Mouse (Mus musculus) megakaryocyte-erythroid progenitor cell, adult 5-6 weeks (primary cell): ENCODE data around the gene Zhx3. TPM values are rescaled to one million over a fixed set of nuclear protein-coding genes. Genes with fewer than 3 reads are reported as not detected.

Experiments
- ATAC-seq: replicated peaks from 2 replicates; pipeline ENCODE4 v1.8.0; 2016; ENCODE audit warnings: mild to moderate bottlenecking, inconsistent platforms; ENCODE audit not compliant: severe bottlenecking, poor library complexity, low FRiP score, low TSS enrichment
- total RNA-seq, 2 experiments: library from RNA; stranded (forward) in 1 of 2; stranded (reverse) in 1 of 2; fragments of 200-1000, 215-1000 nt in 1 of 2; fragments of >200 nt in 1 of 2; fragmentation: Nextera tagmentation in 1 of 2; gene quantifications; 2 replicates each; pipeline ENCODE4 v1.2.3; 2014 to 2017

The Zhx3 gene
- total RNA-seq, 2 experiments from 2014 or later: 4.5 to 4.9 TPM

DNA sequence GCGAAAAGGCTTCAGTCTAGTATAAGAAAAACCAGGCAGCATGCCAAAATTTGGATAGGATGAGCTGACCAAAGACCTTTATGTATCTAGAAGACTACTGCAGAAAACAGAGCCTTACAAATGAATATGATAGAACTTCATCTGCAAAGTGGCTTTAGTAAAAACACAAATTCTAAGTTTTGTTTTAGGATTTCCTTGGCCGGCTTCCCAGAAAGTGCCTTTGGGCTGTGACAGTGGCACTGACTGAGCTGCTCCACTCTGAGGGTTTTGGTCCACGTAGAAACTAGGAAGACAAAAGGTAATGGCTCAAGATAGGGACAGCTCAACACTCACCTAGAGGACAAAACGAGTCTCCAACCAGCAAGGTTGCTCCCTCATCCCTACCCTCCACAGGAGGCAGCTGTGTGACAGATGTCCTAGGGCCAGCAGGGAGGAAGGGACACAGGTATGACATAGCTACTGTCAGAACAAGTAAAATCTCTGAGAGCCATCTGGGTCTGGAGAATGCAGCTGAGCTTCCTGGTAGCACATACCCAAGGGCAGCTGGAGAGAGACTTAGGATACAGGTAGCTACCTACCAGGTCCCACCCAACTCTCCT lies 104.6 kb downstream of the Zhx3 start:
- no peak for ATAC-seq

DNA sequence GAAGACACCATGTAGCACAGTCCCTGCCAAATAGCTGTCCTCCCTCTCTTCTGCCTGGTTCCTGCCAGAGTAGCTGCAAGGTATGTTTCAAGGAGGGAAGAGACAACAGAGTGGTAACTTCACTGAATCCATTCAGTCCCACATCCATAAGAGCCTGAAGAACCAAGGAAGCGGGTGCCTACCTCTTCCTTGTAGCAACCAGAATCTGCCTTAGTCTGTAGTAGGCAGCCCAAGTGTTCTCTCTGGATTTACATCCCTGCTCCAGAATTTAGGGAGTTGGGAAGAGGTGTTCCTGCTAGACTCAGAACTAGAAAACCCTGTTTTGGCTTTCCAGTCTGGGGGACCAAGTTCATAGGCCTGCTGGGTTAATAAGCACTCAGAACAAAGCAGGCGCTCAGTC lies 105.6 kb downstream of the Zhx3 start:
- ATAC-seq: no peak

DNA sequence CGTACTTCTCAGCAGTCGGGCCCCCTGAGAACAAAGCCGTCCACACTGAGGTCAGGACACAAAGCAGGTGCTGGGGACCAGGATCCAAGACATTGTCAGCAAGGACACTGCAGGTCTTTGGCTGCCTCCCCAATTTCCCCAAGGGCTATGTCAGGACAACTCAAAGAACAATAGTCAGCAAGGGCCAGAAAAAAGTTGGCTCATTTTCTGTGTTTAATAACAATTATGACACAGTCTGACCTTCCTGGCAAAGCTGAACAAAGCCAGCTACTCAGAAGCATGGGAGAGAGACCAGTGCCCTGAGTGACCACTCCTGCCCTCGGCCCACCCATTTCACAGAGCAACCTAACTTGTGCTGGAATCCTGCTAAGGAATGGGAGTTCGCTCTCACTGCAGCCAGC lies 106.4 kb downstream of the Zhx3 start:
- no peak for ATAC-seq

DNA sequence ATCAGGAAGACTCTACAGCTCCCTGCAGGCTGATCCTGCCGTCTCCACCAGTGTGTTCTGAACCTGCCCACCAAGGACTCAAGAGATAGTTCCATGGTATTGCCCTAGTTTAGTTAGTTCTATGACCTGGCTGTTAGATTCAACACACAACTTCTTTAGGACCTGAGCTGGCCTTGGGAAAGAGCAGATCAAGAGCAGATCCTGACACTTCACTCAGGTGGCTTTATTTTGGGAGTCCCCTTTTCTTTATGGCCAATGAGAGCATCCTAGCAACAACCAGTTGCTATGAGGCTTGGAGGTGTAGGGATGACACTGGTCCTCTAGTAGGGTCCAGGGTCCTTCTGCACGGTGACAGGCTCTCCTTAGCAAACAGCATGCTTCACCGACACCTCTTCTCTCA lies 107.7 kb downstream of the Zhx3 start:
- no peak for ATAC-seq

DNA sequence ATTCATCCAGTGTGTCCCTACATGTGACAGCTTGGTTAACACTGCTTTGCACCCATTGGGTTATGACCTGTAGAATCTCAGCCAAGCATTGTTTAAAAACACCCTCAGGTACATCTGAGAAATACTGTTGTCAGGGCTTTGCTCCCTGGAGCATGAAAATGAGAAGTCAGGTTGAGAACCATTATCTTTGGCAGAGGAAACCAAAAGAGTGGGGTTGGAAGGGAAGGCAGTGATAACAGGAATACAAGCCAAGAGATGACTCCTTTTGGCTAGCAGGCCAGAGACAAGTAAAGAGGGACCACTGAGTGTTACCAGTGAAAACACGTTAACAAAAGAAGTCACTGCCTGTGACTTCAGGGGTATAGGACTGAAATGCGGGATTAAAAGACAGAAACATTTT lies 108.4 kb downstream of the Zhx3 start:
- ATAC-seq: no peak

DNA sequence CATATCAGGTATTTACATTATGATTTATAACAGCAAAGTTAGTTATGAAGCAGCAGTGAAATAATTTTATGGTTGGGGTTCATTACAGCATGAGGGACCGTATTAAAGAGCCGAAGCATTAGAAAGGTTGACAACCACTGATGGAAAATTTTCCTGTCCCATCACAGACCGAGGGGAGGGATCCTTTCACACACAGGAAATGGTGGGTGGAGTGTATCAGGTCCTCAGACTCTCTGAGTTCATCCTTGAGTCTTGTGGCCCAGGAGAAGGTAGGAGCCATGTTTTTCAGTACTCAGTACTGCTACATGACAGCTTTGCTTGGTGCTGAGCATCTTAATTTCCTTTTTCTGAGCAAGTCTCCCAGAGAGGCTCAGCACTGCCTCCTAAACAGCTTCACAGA lies 109.0 kb downstream of the Zhx3 start:
- ATAC-seq: no peak

DNA sequence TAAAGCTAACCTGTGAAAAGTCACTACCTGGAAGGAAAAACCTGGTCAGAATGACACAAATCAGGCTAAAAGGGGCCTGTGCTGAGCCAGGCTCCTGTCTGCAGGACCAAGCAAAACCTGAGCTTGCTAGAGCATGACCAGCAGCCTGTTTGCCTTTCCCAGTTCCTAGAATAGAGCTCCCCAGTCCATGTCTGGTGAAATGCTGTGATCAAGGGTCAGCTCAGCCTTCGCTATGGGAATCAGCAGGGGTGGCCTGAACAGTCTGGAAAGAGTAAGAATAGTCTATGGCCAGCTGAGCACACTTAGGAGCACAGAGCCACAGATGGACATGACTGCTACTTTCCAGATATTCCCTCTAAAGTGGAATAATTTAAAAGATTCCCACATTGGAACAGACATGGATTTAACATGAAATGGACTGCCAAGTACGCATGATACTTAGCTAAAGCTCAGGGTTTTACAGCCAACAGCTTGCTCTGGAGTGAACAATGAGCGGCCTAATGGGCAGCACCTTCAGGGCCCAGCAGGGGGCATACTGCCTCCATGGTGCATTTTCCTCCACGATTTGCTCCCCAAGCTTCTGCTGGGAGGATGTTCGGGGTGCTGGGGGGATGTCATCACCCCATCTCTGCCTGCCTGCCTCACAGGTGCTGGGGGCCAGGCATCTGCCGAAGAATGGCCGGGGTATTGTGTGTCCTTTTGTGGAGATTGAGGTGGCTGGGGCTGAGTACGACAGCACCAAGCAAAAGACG lies 112.2 kb downstream of the Zhx3 start:
- peak; percentile 72 for ATAC-seq

DNA sequence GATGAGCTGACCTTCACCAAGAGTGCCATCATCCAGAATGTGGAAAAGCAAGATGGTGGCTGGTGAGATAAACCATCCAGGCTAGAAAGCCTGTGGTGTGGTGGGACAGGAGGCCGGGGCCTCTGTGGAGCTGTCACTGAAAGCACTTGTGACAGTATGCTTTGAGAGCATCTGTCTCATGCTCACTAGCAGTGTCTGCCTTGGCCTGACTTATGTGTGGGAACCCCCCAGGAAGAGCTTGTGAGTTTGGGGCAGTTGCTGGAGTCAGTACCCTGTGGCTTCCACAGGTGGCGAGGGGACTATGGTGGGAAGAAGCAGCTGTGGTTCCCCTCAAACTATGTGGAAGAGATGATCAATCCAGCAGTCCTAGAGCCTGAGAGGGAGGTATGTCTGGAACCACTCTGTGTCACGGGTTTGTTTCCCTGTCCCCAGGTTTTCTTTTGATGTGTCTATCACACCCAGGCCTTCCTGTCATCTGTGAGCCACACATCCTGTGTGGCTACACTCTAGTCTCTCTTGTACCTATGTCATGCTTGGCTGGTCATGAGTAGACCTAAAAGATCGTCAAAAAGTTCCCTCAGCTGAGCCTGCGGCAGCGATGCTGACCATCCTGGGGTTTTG lies 116.1 kb downstream of the Zhx3 start:
- no peak for ATAC-seq

DNA sequence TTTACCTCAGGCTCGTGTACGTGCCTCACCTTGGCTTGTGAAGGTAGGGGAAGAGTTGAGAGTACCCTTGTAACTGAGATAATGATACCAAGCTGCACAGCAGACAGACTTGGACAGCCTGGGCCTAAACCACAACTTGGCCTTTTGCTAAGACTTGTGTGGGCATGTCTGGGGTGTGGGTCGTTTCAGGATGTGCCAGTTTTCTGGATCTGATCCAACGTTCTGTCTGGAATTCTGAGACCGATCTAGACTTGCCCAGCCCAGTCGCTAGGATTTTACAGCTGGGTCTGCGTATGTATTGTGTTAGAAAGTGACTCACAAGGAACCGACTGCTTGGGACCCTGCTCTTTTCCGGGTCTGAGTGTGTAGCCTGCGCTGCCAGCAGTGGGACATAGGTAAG lies 125.7 kb downstream of the Zhx3 start:
- ATAC-seq: no peak

DNA sequence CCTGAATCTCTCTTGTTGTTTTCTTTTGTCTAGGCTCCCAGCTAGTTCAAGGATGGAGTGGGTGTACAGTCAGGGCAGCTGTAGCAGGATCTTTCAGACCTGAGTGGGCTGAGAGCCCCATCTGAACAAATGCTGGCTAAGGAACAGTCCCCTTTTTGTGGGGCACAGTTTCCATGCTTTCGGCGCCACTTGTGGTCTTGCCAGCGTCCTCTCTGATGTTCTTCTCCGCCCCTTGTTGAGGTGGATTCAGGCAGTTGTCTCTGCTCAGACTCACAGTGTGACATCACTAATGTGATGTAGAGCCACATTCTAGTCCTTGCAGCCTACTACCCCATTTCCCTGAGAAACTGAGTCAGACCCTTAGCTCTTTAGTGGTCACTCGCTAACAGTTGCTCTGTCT lies 126.2 kb downstream of the Zhx3 start:
- no peak for ATAC-seq

DNA sequence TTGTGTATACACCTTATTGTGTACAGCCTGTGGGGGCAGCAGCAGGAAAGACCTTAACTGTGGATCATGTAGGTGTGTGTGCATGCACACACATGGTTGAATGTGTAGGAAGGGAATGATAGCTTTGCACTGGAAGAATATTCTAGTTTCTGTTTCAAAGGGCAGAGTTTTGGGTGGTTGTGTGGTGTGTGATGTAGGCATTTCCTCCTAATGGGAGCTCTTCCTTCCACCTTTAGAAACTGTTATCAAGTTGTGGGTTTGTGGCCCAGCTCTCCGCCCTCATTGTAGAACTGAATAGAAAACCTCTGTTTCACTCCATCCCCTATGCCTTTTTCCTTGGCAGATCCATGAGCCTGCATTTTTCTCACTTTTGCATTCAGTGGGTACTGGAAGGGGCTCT lies 127.3 kb downstream of the Zhx3 start:
- ATAC-seq: 0 out of 2 replicates have a peak, but pooled peaks have one; percentile 18

DNA sequence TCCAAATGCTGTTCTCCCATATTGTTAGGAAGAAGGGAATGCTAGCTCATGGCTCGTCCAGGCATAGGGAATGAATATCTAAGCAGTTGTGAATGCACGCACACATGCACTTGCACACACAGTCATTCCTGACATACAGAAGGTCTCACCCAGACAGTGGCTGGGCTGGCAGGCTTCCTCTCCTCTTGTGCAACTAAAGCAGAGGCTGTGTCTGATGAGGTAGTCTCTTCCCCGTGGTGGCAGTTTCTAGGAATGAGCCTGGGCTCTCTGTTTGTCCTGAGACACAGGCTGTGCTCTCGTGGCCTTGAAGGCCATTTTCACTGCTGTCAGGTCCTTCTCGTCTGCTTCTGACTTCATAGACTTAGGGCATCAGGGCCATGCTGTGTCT lies 128.0 kb downstream of the Zhx3 start:
- ATAC-seq: no peak

DNA sequence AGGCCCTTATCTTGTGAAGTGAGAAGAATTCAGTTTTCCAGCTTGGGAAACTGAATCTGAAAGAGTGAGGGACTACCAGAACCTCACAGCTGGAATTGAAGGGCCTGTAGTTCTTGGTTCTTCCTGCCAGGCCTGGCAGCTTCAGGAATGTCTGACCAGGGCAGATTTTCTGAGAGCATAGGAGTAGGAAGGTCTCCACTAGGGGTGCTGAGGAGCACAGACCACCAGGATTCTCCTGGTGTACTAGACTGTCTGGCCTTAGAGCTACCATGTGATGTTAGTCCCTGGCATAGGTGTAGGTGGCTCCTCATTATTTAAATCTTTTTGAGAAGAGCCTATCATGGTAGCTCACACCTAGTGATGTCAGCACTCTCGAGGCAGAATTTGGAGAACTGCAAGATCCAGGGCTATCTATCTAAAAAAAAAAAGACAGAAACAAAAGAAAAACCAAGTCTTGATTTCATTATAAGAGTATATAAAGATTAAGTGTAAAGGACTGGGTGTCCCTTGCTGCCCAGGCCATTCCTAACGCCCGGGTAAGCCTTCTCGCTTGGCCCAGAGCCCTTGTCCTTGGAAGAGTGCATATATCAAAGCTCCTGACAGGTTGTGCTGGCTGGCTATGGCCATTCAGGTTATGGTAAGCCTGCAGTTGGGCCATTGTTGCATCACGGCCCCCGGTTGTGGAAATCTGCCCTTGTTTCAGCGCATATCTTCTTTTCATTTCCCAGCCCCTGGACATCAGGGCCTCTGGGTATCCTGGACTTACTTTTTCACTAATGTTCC lies 128.6 kb downstream of the Zhx3 start:
- peak; percentile 60 for ATAC-seq

DNA sequence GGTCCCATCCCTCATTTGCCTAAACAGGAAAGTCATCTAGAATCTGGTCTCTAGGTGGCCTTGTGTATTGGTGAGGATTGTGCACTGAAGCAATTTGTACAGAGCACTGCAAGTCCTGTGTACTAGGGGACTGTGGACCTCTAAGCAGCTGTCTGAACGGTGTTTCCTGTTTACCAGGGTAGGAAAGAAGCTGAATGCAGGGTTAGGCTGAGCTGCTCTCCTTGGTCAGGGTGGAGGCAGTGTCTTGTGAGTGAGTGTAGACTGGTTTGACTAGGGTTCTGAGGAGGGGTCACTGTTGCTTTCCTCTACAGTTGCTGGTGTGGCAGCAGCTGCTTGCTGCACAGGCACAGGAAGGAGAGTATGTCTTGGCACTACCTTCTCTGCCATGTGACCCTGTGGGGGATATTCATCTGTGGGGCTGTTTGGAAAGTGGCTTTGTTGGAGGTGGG lies 130.6 kb downstream of the Zhx3 start:
- ATAC-seq: no peak

DNA sequence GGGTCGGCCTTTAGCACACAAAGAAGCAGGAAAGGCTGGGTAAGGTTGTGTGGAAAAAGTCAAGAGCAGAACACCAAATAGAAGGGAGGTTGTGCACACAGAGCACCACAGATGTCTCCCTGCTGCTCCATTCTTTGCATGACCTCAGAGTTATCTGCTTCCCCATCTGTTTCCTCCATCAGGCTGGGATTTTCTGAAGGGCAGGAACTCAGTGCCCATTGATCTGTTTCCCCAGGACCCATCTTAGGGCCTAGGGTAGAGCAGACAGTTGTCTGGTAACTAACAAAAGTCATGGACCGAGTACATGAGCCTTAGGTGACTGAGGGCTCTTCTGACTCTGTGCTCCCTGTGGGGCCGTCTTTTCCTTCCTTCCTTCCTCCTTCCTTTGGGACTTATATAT lies 131.2 kb downstream of the Zhx3 start:
- no peak for ATAC-seq

DNA sequence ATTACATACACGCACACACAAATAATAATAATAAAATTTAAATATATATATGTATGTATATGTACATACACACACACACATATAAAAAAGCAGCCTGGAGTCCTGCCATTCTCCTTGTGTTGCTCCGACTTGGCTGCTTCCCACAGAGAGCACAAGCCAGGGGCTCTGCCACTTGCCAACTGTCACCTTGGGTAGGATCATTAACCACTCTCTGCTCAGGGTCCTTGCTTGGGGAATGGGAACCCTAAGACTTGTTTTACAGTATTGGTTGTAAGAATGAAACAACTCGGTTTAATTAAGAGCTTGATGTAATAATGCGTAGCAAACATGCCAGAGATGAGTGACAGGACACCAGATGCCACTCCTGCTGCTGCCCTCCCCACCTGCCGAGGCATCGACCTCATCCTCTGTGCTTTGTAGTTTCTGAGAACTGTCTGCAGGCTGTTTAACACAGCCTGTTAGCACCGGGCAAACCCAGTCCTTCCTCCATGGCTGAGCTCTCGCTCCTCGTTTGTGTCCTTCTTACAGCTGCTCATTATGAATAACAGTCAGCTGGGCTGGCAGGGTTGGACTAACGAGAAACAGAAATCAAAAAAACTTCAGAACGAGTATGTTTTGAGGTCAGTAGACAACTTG lies 132.2 kb downstream of the Zhx3 start:
- ATAC-seq: no peak

DNA sequence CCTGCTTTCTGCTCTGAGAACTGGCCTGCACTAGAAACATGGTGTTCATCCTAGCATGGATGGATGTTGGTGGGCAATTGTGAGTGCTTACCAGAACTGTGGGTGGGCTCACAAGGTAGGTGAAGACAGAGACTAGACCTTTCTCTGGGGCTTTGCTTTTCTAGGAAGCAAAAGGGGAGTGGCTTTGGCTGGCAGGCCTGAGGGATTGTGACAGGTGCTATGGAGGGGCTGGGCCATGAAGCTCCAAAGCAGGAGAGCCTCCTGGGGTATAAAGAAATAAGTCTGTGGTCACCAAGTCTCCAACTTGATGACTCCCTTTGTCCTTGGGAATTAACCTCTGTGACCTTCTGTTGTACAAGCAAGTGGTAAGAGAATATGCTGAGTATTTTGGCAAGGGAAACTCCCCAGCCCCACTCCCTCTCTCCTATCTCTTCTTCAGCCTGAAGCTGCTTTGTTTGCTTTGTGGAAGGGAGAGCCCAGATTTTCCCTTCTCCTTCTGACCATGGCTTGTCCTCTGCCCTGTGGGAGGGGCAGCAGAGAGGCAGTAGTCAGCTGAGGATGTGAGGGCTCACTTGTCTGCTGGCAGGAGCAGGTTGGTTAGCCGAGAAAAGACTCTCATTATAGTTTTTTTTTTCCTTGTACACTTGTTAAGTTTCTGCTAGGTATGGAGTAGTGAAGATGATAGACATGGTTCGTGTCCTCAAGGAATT lies 133.0 kb downstream of the Zhx3 start:
- no peak for ATAC-seq

DNA sequence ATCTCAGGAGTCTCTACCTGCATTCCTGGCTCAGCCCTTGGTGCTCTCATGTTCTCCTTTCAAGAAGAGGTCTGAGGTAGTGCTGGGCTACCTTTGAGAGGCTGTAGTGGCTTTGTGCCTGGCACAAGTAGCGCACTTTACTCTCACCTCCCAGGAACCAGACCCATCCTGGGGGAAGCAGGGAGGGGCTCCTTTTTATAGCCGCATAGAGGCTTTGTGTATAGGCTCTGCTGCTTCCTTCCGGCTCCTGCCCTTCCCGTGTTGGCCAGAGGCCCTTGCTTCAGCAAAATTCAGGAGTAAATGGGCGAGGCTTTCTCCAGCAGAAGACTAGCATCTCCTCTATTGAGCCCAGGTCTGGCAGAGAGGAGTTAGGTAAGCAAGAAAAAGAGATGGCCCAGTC lies 134.4 kb downstream of the Zhx3 start:
- ATAC-seq: no peak

DNA sequence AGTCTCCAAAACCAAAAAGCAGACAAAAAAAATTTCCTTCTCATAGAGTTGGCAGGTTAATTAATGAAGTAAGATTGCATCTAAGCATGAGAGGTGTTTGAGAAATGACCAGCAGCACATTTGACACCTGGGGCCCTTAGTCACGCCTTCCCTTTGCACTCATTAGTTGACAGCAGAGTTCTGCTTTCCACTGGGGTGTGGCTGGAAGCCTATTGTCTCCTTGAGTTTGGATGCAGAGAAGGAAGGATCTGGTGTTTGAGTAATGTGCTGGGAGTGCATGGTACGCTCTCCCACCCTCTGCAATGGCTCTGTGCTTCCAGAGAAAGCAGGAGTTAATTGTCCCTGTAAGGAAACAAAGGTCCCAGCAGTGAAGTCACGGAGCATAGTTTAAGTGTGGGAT lies 136.3 kb downstream of the Zhx3 start:
- no peak for ATAC-seq
